Mouse (Mus musculus): Measurements from ENCODE around the gene Ppp1r12b.

GRCm38 (mm10) chr1:134866426-134866825 lies 89.3 kb downstream of the Ppp1r12b start:
- TF ChIP-seq POLR2A (IDR thresholded peaks at IDR 0.05; ENCODE audit: borderline replicate concordance, control insufficient read depth, low read depth, low read length) (no peak), CTCF (IDR thresholded peaks at IDR 0.05; ENCODE audit: control insufficient read depth, insufficient read depth, low read length) (no peak)

Measured in bone marrow, adult 2 months (tissue).